Mouse (Mus musculus) common myeloid progenitor, adult 5-6 weeks (primary cell): ENCODE data around the gene Art5. TPM values are rescaled to one million over a fixed set of nuclear protein-coding genes. Genes with fewer than 3 reads are reported as not detected.
A peak's percentile ranks its signal among the peaks of the same experiment; 100 is the strongest.

Experiments used
- ATAC-seq: replicated peaks from 2 replicates; pipeline ENCODE4 v1.8.0; 2016; ENCODE audit warnings: low read depth, mild to moderate bottlenecking, moderate TSS enrichment, inconsistent platforms; ENCODE audit not compliant: poor library complexity, severe bottlenecking
- total RNA-seq: library from RNA; stranded (forward); fragments of 200-1000, 187-1606 nt; gene quantifications from 2 replicates; pipeline ENCODE4 v1.2.3, GENCODE M21; 2017

Gene Art5
- total RNA-seq: 0.14 TPM in 1 of 2 replicates, not detected in the other

DNA sequence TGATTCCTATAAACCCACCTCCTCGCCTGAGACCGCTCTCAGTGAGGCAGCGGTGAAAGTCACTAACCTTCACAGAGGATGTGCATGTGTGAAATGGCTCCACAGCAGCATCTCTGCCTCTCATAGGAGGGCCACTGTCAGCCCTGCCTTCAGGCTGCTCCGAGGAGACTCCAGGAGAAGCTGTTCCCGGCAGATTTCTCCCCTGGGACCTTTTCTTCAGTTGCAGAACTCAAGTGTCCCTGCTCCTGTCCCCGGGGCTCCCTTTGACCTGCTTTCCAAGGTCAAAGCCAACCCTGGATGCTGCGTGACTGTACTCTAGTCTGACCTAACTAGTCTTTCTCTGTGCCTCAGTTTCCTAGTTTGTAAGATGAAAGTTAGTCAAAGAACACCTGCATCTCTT lies at the start of gene Art5:
Gene Art5, minus strand, starts transcription at position 319 of the 400 bp plus-strand sequence.
- ATAC-seq: no peak

GRCm38 (mm10) chr7:102153691-102154090 lies 44.4 kb upstream of the Art5 start:
- ATAC-seq: no peak

- no peak for ATAC-seq
Measured at GRCm38 (mm10) chr7:102137898-102138297, 28.6 kb upstream of the Art5 start.

GRCm38 (mm10) chr7:102137464-102137863 lies 28.2 kb upstream of the Art5 start:
- no peak for ATAC-seq

GRCm38 (mm10) chr7:102132395-102132794 lies 23.1 kb upstream of the Art5 start:
- no peak for ATAC-seq

DNA sequence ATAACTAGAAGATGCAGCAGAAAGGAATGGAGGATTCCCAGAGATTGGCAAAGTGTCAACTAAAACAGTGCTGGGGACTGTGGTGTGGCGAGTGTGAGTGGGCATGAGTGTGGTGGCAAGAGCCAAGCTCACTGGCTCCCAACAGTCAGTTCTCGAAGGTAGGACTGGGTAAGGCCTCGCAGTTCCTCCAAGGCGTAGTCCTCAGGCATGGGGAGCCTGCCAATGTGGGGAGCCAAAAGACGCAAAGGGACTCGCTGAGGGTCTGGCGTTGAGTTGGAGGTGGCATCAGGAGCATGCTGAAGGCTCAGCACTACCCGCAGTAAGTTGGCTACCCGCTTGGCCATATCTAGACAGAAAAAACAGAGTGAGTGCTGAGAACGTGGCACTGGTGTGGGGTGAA lies 11.0 kb upstream of the Art5 start:
- no peak for ATAC-seq

GRCm38 (mm10) chr7:102117382-102117781 lies 8.1 kb upstream of the Art5 start:
- ATAC-seq: no peak

DNA sequence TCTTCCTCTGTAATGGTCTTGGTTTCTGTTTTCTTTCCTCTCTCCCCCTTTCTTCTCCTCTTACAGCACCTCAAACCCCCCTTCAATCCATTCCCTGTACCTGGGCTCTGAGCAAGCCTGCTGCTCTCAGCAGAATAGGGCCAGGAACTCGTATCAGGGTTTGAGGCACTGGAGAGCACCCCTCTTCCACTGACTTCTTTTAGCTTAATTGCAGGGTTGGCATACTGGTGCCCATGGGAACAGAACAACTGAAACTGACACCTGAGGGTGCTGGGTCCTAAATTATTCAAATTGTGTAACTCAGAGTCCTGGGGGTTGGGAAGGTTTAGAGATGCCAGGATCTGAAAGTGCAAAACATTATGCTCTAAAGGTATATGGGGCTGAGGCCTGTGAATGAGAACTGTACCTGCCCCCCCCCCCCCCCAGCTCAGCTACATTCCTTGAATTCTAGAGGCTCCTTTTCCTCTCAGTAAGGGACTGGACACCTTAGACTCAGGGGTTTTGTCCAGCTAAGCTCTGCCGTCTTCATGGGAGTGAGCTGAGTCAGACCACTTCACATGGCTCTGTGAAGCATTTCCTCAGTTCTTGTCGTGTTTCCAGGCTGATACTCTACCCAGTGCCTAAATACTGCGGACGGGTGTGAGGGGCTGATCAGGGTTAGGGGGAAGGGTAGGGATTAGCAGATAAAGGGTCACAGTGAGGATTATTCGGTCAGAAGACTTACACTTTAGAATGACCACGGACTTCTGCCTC lies 7.5 kb upstream of the Art5 start, which contains the start of gene Chrna10:
Gene Chrna10, minus strand, starts transcription at position 250 of the 753 bp plus-strand sequence.
- no peak for ATAC-seq

DNA sequence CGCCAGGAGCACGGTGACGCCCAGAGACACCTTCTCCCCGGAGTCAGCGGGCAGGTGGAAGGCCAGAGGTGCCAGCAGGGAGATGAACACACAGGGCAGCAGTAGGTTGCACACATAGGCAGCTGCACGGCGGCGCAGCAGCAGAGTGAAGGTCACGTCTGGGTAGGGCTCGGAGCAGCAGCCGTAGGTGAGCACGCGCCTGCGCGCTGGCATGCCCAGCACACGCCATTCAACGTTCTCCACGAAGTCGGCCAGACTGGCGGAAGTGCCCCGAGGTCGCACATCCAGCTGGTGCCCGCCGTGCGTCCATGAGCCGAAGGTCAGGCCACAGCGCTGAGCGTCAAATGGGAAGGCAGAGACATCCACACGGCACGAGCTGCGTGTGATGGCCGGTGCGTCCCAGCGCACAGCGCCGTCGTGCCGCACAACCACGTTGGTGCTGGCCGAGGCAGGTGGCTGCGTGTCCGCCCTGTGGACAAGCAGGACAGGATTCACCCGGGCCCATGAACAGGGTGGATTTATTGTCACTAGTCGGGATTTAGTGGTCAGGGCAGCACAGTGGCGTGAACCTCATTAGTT lies 4.0 kb upstream of the Art5 start:
- ATAC-seq: no peak

- ATAC-seq: no peak
Measured at GRCm38 (mm10) chr7:102109746-102110145, 457 bp upstream of the Art5 start.

DNA sequence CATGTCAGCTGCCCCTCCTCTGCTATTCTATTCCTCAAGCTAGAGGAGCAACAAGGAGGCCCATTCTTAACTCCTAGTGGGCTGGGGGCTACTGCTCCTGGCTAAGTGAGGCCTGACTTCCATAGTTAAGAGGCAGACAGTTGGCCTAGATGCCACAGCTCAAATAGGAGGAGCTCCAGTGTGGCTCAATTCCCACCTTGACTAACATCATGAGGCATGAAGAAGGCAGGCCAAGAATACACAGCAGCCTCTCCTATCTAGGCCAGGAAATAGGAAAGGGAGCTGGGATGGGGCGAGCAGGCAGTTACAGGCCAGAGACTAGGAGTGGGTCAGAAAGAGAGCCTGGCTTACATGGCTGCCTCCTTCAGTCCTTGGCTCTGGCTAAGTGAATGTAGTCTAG lies 1.1 kb downstream of the Art5 start:
- ATAC-seq: no peak

- ATAC-seq: peak; percentile 55
Measured at GRCm38 (mm10) chr7:102106700-102107141, 2.6 kb downstream of the Art5 start.

- no peak for ATAC-seq
Measured at GRCm38 (mm10) chr7:102104126-102104525, 5.2 kb downstream of the Art5 start.

DNA sequence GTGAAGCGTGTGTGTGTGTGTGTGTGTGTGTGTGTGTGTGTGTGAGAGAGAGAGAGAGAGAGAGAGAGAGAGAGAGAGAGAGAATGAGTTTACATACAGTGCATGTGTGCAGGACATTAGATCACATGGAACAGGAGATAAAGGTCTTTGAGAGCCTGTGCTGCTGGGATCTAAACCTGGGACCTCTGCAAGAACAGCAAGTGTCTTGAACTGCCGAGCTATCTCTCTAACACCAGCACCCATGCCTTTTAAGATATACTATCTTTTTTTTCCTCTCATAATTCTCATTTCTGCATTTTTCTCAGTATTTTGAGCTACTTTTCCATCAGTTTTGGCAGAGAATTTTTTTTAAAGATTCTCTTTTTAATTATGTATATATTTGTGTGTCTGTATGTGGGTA lies 5.7 kb downstream of the Art5 start:
- no peak for ATAC-seq

- no peak for ATAC-seq
Measured at GRCm38 (mm10) chr7:102102696-102103095, 6.6 kb downstream of the Art5 start.

DNA sequence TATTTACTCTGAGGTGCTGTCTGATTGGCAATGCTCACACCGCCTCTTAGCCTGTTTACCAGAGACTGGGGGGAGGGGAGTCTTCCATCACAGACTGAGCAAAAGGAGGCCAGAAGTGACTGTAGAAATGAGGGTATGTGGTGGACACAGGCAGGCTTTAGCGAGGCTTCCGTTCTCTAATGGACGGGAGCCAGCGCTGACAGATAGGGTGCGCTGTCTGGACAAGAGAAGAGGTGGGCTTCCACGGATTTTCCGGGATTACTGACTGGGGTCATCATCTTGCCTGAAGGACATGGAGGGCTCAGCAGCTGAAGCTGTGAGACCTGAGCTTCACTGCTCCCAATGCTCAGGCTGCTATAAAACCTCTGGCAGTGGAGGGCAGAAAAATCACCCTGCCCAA lies 7.0 kb downstream of the Art5 start:
- ATAC-seq: no peak

DNA sequence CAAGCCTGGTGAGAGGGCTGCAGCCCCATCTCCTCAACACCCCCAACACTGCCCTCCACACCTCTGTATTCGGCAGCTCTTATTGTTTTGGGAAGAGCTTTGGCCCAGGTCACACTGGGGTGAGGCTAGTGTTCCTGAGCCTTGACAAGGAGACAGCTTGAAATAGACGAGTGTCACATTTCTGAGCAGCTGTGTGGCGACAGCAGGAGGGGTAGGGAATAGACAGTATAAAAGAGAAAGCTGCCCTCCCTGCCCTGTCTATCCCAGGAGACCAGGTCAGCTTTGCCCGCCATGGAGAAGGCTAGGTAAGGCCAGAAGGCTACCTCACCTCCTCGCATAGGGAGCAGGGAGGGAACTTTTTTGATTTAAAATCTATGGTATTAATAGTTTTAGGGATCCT lies 7.8 kb downstream of the Art5 start, which contains the start of gene Art1:
Gene Art1, plus strand, starts transcription at position 257 of the 400 bp plus-strand sequence.
- ATAC-seq: no peak

DNA sequence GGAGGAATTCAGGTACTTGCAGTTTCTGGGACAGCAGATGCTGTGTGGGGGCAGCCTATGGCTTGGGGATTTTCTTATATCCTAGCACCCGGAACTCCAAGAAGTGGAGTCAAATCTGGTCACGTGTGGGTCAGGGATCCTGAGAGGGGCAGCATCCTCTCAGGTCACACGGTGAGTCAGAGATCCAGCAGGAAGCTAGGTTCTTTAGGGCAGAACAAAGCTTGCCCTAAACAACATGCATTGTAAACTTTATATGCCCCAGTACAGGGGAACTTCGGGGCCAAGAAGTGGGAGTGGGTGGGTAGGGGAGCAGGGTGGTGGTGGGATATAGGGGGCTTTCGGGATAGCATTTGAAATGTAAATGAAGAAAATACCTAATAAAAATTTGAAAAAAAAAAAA lies 8.4 kb downstream of the Art5 start:
- ATAC-seq: no peak

DNA sequence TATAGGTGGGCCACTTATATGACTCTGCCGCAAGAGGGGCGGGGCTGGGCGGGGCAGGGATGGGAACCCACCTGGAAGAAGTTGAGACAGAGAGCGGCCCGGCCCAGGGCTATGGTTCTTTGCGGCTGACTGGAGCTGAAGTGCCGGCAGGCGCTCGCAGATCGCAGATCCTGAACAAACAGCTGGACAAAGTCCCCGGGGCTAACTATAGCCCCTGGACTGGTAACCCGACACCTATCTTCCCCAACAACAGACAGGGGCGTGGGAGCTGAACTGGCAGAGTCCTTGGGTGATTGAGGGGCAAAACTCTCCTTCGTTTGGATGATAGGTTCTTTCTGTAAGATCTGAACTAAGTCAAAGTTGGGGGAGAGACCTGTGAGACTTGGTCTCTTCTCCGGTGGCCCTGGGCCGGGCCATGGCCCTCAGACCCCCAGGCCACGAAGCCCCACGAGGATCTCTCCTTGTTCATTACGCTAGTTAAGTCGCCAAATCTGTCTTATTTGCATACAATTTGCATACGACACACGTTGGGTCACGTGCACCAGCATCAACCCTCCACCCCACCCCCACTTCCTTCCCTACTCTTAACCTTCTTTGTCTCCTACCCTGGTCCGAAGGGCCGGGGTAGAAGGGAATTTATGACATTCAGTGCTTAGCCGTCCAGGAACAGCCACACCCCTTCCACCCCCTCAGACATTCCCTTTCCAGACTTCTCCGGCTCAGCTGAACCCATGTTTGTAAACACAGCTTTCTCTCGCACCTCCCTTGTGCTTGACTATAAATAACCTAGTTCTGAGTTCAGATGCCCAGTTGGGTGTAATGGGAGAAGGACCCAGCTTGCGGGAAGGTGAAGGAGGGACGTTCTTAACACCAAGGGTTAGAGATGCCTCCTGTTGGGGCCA lies 9.3 kb downstream of the Art5 start:
- peak; percentile 86 for ATAC-seq

- ATAC-seq: no peak
Measured at GRCm38 (mm10) chr7:102087336-102087735, 22.0 kb downstream of the Art5 start.
